Mouse (Mus musculus) large intestine, adult 2 months (tissue): ENCODE measurements around the gene Pla2g4e. TPM values are rescaled to one million over a fixed set of nuclear protein-coding genes. Genes with fewer than 3 reads are reported as not detected.
"Not testable (repeated sequence)": the region's sequence is repeated elsewhere in the genome, so short reads cannot be mapped to it uniquely, and the experiment has no call there.

ENCODE experiments used
- DNase-seq: peaks from one replicate; pipeline ENCODE4 v3.0.0-alpha.2; 2012; ENCODE audit warnings: low read depth, low spot score
- WGBS: fragments of 180-500 bp; shearing (Covaris S2); methylation state at CpG from one replicate; pipeline ENCODE4 v1.1.7; 2018; 5-methylcytosine and 5-hydroxymethylcytosine counted together
- polyA plus RNA-seq: library from polyadenylated mRNA; depleted of rRNA; stranded (reverse); fragments of >200 nt; gene quantifications from 2 replicates; pipeline ENCODE4 v1.2.3, GENCODE M21; 2012

Gene Pla2g4e
- polyA plus RNA-seq, 1 experiment: not detected

GRCm38 (mm10) chr2:120242791-120243467, 2.2 kb downstream of the Pla2g4e start:
- DNase-seq: no peak

GRCm38 (mm10) chr2:120238733-120239132, 6.4 kb downstream of the Pla2g4e start:
- DNase-seq: not testable (repeated sequence)
- WGBS: 49% methylated on average over 9 of the region's 9 CpGs

More at GRCm38 (mm10) chr2:120242791-120243467, 2.2 kb downstream of the Pla2g4e start:
- 72% methylated on average over 5 of the region's 5 CpGs for WGBS

- DNase-seq: no peak
- 63% methylated on average over 5 of the region's 5 CpGs for WGBS
Measured at GRCm38 (mm10) chr2:120237784-120238183, 7.4 kb downstream of the Pla2g4e start.

- no peak for DNase-seq
- 86% methylated on average over 3 of the region's 3 CpGs for WGBS
Measured at GRCm38 (mm10) chr2:120235947-120236640, 9.0 kb downstream of the Pla2g4e start.

- no peak for DNase-seq
- 13% methylated on average over 3 of the region's 3 CpGs for WGBS
Measured at GRCm38 (mm10) chr2:120235381-120235780, 9.8 kb downstream of the Pla2g4e start.

- DNase-seq: no peak
- 45% methylated on average over 3 of the region's 3 CpGs for WGBS
Measured at GRCm38 (mm10) chr2:120231642-120232041, 13.5 kb downstream of the Pla2g4e start.

- WGBS: 83% methylated on average over 5 of the region's 5 CpGs
- no peak for DNase-seq
Measured at GRCm38 (mm10) chr2:120214600-120214999, 30.5 kb downstream of the Pla2g4e start.

GRCm38 (mm10) chr2:120211448-120211847, 33.7 kb downstream of the Pla2g4e start:
- whole genome bisulfite sequencing: 59% methylated on average over 2 of the region's 2 CpGs
- DNase-seq: no peak

- DNase-seq: no peak
- WGBS: 23% methylated on average over 7 of the region's 7 CpGs
Measured at GRCm38 (mm10) chr2:120207926-120208325, 37.2 kb downstream of the Pla2g4e start.

GRCm38 (mm10) chr2:120207028-120207427, 38.1 kb downstream of the Pla2g4e start:
- WGBS: 34% methylated on average over 6 of the region's 6 CpGs
- no peak for DNase-seq

GRCm38 (mm10) chr2:120203742-120204141, 41.4 kb downstream of the Pla2g4e start:
- 58% methylated on average over 3 of the region's 3 CpGs for WGBS
- no peak for DNase-seq

- WGBS: 65% methylated on average over 7 of the region's 7 CpGs
- DNase-seq: no peak
Measured at GRCm38 (mm10) chr2:120200077-120200476, 45.1 kb downstream of the Pla2g4e start.

GRCm38 (mm10) chr2:120188174-120188573, 57.0 kb downstream of the Pla2g4e start:
- no peak for DNase-seq
- WGBS: 67% methylated on average over 4 of the region's 4 CpGs

GRCm38 (mm10) chr2:120187583-120187982, 57.6 kb downstream of the Pla2g4e start:
- WGBS: 90% methylated on average over 1 of the region's 1 CpGs
- no peak for DNase-seq

- WGBS: 70% methylated on average over 6 of the region's 6 CpGs
Measured at GRCm38 (mm10) chr2:120185527-120186276, 59.4 kb downstream of the Pla2g4e start.

GRCm38 (mm10) chr2:120178936-120179335, 66.2 kb downstream of the Pla2g4e start:
- DNase-seq: no peak

More at GRCm38 (mm10) chr2:120185527-120186276, 59.4 kb downstream of the Pla2g4e start:
- DNase-seq: no peak

- WGBS: 21% methylated on average over 10 of the region's 10 CpGs
Measured at GRCm38 (mm10) chr2:120173718-120174117, 71.4 kb downstream of the Pla2g4e start.

GRCm38 (mm10) chr2:120171362-120171761, 73.8 kb downstream of the Pla2g4e start:
- DNase-seq: no peak
- 96% methylated on average over 7 of the region's 7 CpGs for WGBS

More at GRCm38 (mm10) chr2:120173718-120174117, 71.4 kb downstream of the Pla2g4e start:
- DNase-seq: no peak

GRCm38 (mm10) chr2:120170726-120171125, 74.4 kb downstream of the Pla2g4e start:
- DNase-seq: no peak
- 24% methylated on average over 1 of the region's 1 CpGs for WGBS

- 89% methylated on average over 3 of the region's 3 CpGs for WGBS
- DNase-seq: no peak
Measured at GRCm38 (mm10) chr2:120169382-120169781, 75.8 kb downstream of the Pla2g4e start.
